Mouse (Mus musculus): Measurements from ENCODE around the gene Phlpp1.

Gene Phlpp1

DNA sequence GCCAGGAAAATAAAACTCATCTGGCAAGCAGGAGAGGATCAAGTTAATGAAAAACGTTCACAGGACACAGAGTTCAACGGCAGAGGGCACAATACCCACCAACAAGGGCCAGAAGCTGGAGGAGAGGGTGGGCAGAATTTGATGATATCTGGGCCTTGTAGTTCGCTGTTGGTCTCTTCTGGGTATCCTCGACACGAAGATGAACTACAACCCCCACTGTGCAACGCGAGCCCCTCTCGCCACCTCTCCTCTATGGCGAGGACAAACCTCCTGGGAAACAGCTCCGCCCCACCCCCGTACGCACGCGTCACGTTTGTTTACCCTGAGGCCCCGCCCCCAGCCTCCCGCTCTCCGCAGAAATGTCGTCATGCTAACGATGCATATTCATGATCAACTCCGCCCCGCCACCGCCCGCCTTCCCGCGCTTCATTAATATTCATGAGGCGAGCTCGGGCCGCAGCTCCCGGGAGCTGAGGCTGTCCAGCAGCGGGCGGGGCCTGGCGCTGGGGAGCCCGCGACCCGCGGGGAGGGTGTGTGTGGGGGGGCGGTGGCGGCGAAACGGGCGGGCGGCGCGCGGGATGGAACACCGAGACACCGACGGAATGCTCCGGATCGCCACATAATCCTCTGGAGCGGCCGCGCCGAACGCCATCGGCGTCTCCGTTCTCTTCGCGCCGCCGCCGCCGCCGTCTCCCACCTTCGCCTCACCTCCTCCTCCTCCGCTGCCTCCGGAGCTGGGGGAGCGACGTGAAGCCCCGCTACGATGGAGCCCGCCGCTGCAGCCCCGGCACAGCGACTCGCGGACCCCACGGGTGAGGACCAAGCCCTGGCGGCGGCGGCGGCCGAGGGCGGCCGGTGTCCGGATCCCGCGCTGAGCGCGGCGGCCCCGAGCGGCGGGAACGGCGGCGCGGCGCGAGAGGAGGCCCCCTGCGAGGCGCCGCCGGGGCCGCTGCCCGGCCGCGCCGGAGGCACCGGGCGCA, at the start of gene Phlpp1:
Phlpp1 (plus strand) TSS at position 512 of the 980 bp plus-strand sequence.
- peak; percentile 100 for DNase-seq (ENCODE audit: low spot score in 2 of 2)

GRCm38 (mm10) chr1:106126601-106127000, 45.0 kb upstream of the Phlpp1 start:
- no peak for DNase-seq (ENCODE audit: low spot score in 2 of 2)

DNA sequence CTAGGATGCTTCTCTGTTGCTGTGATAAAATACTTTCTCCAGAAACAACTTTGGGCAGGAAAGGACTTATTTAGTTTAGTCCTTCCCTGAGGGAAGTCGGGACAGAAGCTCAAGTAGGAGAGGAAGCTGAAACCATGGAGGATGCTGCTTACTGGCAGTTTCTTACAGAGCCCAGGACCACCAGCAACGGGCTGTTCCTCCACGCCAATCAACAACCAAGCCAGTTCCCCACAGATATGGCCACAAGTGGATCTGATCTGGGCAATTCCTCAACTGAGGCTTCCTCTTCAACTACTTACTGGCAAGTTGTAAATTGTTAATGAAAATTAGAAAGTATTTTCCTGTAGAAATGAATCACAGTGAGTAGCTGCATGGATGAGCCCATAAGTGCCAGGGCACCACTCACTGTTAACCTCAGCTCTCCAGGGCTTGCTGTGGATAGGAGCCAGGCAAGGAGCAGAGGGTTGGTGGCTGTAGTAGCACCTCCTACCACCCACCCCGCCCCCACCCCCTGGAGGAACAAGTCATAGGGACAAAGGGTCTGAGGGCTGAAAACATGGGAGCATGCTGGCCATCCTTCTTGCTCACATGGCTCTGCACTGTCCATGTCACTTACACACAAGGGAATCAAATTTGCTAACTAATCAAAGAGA, 39.7 kb upstream of the Phlpp1 start:
- DNase-seq (ENCODE audit: low spot score in 2 of 2): no peak

- no peak for DNase-seq (ENCODE audit: low spot score in 2 of 2)
These were observed 39.2 kb upstream of the Phlpp1 start for GRCm38 (mm10) chr1:106132350-106132700.

DNA sequence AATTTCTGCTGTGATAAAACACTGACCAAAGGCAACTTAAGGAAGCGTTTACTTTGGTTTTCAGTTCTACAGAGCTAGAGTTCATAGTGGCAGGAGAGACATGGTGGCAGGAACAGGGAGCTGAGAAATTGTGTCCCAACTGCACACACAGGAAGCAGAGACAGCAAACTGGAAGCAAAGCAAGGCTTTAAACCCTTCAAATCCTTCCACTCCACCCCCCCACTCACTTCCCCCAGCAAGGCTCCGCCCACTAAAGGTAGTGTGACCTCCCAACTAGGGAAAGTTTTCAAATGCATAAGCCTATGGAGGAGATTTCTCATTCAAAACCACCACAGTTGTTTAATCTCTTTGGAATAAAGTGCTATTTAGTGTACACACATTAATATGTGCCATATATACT, 32.9 kb upstream of the Phlpp1 start:
- no peak for DNase-seq (ENCODE audit: low spot score in 2 of 2)

DNA sequence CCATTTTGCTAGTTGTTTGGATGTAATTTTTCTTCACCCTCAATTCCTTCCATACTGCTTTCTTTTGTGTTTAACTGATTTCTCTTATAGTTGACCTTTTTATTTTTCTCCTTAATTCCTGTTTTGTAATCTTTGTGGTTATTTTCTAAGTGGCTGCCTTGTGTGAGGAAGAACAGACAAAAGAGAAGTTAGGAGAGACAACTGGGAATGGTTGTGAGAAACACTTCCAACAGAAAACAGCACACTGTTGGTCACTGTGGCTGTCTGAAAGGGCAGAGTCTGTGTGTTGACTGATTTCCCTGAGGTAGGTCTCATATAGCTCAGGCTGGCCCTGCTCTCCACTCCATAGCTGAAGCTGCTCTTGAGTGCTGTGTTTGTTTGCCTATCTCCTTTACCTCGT, 32.4 kb upstream of the Phlpp1 start:
- DNase-seq (ENCODE audit: low spot score in 2 of 2): no peak

DNA sequence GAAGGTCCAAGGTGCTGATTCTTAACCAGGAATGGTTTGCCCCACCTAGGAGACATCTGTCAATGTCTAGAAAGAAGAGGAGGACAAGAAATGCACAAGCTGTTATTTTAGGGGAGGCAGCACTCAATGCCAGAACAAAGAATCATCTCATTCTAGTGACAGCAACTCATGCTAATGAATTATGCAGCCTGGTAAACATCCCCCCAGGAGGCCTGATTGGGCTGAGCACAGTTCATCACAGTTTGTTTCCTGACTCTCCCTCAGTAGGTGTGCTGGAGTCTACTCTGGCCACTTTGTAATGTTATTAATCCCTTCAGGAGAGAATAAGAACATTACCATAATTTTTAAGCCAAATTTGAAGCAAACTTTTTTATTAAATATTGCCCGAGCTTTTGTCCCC, 29.5 kb upstream of the Phlpp1 start:
- DNase-seq (ENCODE audit: low spot score in 2 of 2): no peak

GRCm38 (mm10) chr1:106144534-106144933, 27.0 kb upstream of the Phlpp1 start:
- DNase-seq (ENCODE audit: low spot score in 2 of 2): no peak

DNA sequence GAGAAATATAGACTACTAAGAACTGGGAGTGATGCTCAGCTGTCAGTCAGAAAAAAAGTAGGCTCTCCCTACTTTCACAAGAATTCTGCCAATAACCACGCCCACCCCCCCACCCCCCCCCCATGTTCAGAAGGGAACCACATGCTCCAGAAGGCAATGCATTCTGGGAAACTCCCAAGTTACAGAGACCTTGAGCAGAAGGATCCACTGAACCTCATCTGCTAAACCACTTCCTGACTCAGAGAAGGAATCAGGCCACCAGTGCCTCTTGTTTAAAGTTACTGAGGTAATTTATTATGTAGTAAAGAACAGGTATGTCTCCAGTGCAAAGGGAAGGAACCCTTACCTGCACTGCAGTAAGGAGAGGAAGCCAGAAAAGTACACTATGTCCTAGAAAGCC, 26.5 kb upstream of the Phlpp1 start:
- DNase-seq (ENCODE audit: low spot score in 2 of 2): no peak

DNA sequence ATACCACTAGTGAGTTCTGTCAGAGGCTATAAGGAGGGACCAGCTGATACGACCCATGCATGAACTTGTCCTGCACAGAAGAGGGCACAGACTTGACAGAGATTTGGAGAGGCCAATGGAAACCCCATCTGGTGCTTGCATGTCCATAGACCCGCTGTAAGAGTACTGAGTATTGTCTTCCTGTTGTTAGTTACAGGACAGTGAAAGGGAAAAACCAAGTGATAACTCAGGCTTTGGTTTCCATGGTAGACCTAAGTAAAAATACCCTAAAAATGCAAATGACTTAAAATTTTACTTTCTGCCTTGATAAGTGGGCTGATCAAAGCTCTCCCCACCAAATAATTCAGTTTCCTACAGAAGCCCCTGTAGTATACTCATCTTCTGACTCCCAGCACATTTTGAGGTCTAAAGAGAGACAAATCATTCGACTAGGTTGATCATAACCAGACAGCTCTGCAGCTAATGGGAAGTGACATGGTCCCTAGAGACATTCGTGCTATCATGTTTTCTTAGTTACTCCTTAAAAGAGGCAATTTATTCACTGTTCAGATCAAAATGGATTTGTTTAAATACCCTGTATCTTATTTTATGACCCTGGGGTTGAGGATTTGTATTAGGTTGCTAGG, 25.9 kb upstream of the Phlpp1 start:
- DNase-seq (ENCODE audit: low spot score in 2 of 2): no peak

GRCm38 (mm10) chr1:106148386-106149380, 22.9 kb upstream of the Phlpp1 start:
- DNase-seq (ENCODE audit: low spot score in 2 of 2): no peak

DNA sequence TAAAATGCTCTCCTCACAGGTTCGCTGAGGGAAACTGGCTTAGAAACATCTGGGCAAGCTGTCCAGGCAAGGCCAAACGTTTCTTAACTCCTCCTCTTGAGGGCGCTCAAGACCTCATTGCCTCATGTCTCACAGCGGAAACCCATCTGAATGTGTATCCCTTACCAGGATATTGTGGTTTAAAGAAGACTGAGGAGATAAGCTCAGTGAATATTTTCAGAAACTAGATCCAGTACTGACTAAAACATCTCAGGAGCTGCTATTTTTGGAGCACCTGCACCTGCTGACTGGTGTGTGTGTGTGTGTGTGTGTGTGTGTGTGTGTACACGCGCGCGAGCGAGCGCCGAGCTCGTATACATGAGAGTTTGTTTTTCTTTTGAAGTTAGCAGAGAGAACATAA, 19.7 kb upstream of the Phlpp1 start:
- DNase-seq (ENCODE audit: low spot score in 2 of 2): peak; percentile 71 to 76

GRCm38 (mm10) chr1:106152742-106153141, 18.8 kb upstream of the Phlpp1 start:
- DNase-seq (ENCODE audit: low spot score in 2 of 2): no peak

DNA sequence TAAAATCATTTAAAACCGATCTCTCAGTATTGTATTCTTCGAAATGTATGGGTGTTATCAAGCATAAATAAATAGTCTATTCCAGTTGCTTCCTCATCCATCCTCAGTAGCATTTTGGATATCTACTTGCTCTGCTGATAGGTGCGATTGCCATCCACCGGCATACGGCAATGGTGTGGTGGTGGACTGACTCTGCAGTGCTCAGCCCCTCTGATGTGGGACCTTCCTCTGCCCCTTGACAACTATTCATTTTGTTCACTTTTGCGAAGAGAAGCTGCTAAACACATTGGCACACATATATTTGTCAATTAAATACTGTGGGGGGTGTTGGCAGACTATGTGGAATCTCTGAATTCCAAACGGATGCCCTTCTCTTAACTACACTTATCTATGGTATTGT, 17.0 kb upstream of the Phlpp1 start:
- no peak for DNase-seq (ENCODE audit: low spot score in 2 of 2)

DNA sequence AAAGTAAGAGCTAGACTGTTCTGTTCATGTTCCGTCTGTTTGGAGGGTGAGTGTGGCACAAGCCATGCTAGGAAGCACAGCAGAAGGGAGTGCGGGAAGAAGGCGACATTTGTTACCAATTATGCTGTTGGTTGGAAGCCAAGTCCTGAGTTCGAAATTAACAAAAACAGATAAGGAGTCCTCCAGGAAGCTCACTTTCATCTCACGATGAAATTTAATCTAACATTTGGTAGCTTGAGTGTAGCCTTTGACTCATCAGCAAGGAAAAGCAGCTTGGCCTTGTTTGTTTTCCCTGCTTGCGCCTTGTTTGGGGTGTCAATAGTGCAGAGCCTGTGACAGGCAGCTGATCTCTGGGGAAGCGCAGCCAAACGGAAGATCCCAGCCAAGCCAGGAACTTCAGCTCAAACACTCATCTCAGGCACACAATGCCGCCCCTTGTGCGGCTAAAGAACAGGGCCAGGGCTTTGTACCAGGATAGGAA, 16.4 kb upstream of the Phlpp1 start:
- no peak for DNase-seq (ENCODE audit: low spot score in 2 of 2)

GRCm38 (mm10) chr1:106155702-106156101, 15.8 kb upstream of the Phlpp1 start:
- DNase-seq (ENCODE audit: low spot score in 2 of 2): no peak

GRCm38 (mm10) chr1:106157961-106158515, 13.5 kb upstream of the Phlpp1 start:
- peak in 1 of 2 experiments; percentile 29 for DNase-seq (ENCODE audit: low spot score in 2 of 2)

DNA sequence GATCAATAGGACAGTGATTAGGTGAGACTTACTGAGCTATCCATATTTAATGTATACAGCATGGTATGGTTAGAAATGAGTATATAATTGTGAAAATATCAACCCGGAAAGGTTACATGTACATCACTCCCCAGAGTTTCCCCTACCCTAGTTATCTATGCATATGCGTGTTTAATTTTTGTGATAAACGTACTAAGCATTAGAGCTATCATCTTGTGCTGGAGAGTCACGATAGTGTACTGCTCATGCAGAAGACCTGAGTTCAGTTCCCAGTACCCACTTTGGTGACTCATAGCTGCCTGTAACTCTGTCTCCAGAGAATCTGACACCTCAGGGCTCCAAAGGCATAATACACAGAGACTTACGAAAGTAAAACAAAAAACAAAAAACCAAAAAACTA, 11.9 kb upstream of the Phlpp1 start:
- DNase-seq (ENCODE audit: low spot score in 2 of 2): no peak

- DNase-seq (ENCODE audit: low spot score in 2 of 2): no peak
These were observed 10.6 kb upstream of the Phlpp1 start for GRCm38 (mm10) chr1:106160916-106161315.

- peak; percentile 78 to 82 for DNase-seq (ENCODE audit: low spot score in 2 of 2)
These were observed 9.0 kb upstream of the Phlpp1 start for GRCm38 (mm10) chr1:106162581-106162980.

DNA sequence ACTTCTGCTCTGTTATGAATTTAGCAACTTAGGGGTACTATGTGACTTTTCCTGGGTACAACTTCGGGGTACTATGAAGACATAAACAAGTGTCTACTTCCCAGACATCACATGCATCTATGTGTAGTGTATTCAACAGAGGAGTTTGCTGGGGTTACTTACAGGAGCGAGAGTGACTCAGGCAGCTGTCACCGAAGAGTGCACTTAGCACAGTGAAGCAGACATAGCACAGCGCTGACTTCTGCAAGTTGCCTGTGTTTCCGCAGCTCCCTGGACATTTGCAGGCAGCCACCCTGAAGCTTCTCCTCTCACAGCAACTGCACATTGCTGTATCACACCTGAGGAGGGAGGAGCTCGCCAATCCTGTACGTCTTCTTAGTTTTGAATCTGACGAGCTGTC, 8.2 kb upstream of the Phlpp1 start:
- no peak for DNase-seq (ENCODE audit: low spot score in 2 of 2)
